Mouse (Mus musculus) testis, adult 2 months (tissue): ENCODE results near the gene A630076J17Rik. TPM values are rescaled to one million over a fixed set of nuclear protein-coding genes. Genes with fewer than 3 reads are reported as not detected.

ENCODE experiments used
- H3K27ac ChIP-seq: fragments of 200-500 bp; 2 replicates; pipeline ENCODE4 v1.5.1; 2012; ENCODE audit warnings: low read depth, low read length; ENCODE audit not compliant: control insufficient read depth, insufficient read depth
- H3K27me3 ChIP-seq: fragments of 200-500 bp; 2 replicates; pipeline ENCODE4 v1.6.1; 2012; ENCODE audit warnings: mild to moderate bottlenecking, low read length, moderate library complexity; ENCODE audit not compliant: control insufficient read depth, insufficient read depth
- H3K36me3 ChIP-seq: fragments of 200-500 bp; 2 replicates; pipeline ENCODE4 v1.6.1; 2012; ENCODE audit warnings: mild to moderate bottlenecking, low read length; ENCODE audit not compliant: control insufficient read depth, insufficient read depth
- H3K4me1 ChIP-seq: fragments of 200-500 bp; 2 replicates; pipeline ENCODE4 v1.6.1; 2012; ENCODE audit warnings: low read length; ENCODE audit not compliant: control insufficient read depth, insufficient read depth
- H3K4me3 ChIP-seq: fragments of 200-500 bp; 2 replicates; pipeline ENCODE4 v1.5.1; 2012; ENCODE audit warnings: low read depth, mild to moderate bottlenecking, low read length, moderate library complexity, mixed read lengths; ENCODE audit not compliant: control insufficient read depth
- CTCF ChIP-seq: fragments of 200-500 bp; IDR thresholded peaks from 2 replicates; pipeline ENCODE4 v1.5.1; 2012; ENCODE audit warnings: low read depth, mild to moderate bottlenecking, inconsistent platforms, low read length, moderate library complexity; ENCODE audit not compliant: control insufficient read depth, insufficient read depth, insufficient replicate concordance
- POLR2A ChIP-seq: fragments of 200-500 bp; IDR thresholded peaks from 2 replicates; pipeline ENCODE4 v1.6.1; 2012; ENCODE audit warnings: low read depth, mild to moderate bottlenecking, inconsistent platforms, low read length, moderate library complexity; ENCODE audit not compliant: control insufficient read depth
- polyA plus RNA-seq: library from polyadenylated mRNA; depleted of rRNA; stranded (reverse); fragments of >200 nt; gene quantifications from 2 replicates; pipeline ENCODE4 v1.2.3, GENCODE M21; 2012

Gene A630076J17Rik
- polyA plus RNA-seq, 1 experiment, result not detected

GRCm38 (mm10) chr3:107216400-107217100 is 13.9 kb upstream of the A630076J17Rik start:
- Histone ChIP-seq H3K4me1 (no peaks in the 10 kb centered on the region), H3K36me3 (no peaks in the 10 kb centered on the region), H3K27ac (no peak overlapping the region), H3K27me3 (no peaks in the 10 kb centered on the region), H3K4me3 (no peak overlapping the region)
- TF ChIP-seq POLR2A (no peak), CTCF (no peak)

- no peak for TF ChIP-seq POLR2A
- no peak for TF ChIP-seq CTCF
- H3K36me3 ChIP-seq, result no peaks in the 10 kb centered on the region
Measured at GRCm38 (mm10) chr3:107217101-107217480, 13.3 kb upstream of the A630076J17Rik start.

GRCm38 (mm10) chr3:107218572-107218971 is 11.8 kb upstream of the A630076J17Rik start:
- Histone ChIP-seq H3K27ac (no peak overlapping the region), H3K27me3 (no peaks in the 10 kb centered on the region), H3K4me1 (no peaks in the 10 kb centered on the region), H3K36me3 (no peaks in the 10 kb centered on the region), H3K4me3 (no peak overlapping the region)
- TF ChIP-seq CTCF, result no peak
- no peak for TF ChIP-seq POLR2A

More at GRCm38 (mm10) chr3:107217101-107217480, 13.3 kb upstream of the A630076J17Rik start:
- Histone ChIP-seq H3K27me3 (no peaks in the 10 kb centered on the region), H3K27ac (no peak overlapping the region), H3K4me3 (no peak overlapping the region), H3K4me1 (no peaks in the 10 kb centered on the region)

GRCm38 (mm10) chr3:107221608-107222007 is 8.8 kb upstream of the A630076J17Rik start, which contains the start of gene Cym:
Cym (minus strand) TSS chr3:107221732.
- no peaks in the 10 kb centered on the region for H3K27me3 ChIP-seq
- H3K4me1 ChIP-seq, result no peaks in the 10 kb centered on the region
- H3K4me3 ChIP-seq, result no peak within 1 kb of the TSS; the same call in none of the 2 replicates
- TF ChIP-seq CTCF (no peak), POLR2A (no peak)
- no peaks in the 10 kb centered on the region for H3K36me3 ChIP-seq
- no peak within 1 kb of the TSS for H3K27ac ChIP-seq

GRCm38 (mm10) chr3:107223230-107223629 is 7.2 kb upstream of the A630076J17Rik start:
- Histone ChIP-seq H3K4me1 (no peaks in the 10 kb centered on the region), H3K36me3 (no peaks in the 10 kb centered on the region), H3K27ac (no peak overlapping the region), H3K27me3 (no peaks in the 10 kb centered on the region), H3K4me3 (no peak overlapping the region)
- no peak for TF ChIP-seq POLR2A
- TF ChIP-seq CTCF, result no peak

GRCm38 (mm10) chr3:107225820-107226219 is 4.6 kb upstream of the A630076J17Rik start:
- no peak overlapping the region for H3K4me3 ChIP-seq

GRCm38 (mm10) chr3:107229221-107229620 is 1.2 kb upstream of the A630076J17Rik start:
- Histone ChIP-seq H3K27me3 (no peaks in the 10 kb centered on the region), H3K4me1 (no peaks in the 10 kb centered on the region; the same call in 1 of the 2 replicates), H3K27ac (no peak overlapping the region), H3K36me3 (no peaks in the 10 kb centered on the region), H3K4me3 (no peak overlapping the region)
- TF ChIP-seq CTCF (no peak), POLR2A (no peak)

More at GRCm38 (mm10) chr3:107225820-107226219, 4.6 kb upstream of the A630076J17Rik start:
- TF ChIP-seq CTCF (no peak), POLR2A (no peak)
- Histone ChIP-seq H3K27ac (no peak overlapping the region), H3K4me1 (no peaks in the 10 kb centered on the region), H3K36me3 (no peaks in the 10 kb centered on the region), H3K27me3 (no peaks in the 10 kb centered on the region)
